Mouse (Mus musculus) liver, embryonic 14.5 days (tissue): ENCODE results near the gene Tex19.2.

Experiments used
- CTCF ChIP-seq: IDR thresholded peaks from 2 replicates; pipeline ENCODE4 v1.5.1; 2016; ENCODE audit warnings: antibody characterized with exemption, low read depth, control low read depth
- EP300 ChIP-seq: IDR thresholded peaks from 2 replicates; pipeline ENCODE4 v1.6.1; 2016; ENCODE audit warnings: antibody characterized with exemption, low read depth

DNA sequence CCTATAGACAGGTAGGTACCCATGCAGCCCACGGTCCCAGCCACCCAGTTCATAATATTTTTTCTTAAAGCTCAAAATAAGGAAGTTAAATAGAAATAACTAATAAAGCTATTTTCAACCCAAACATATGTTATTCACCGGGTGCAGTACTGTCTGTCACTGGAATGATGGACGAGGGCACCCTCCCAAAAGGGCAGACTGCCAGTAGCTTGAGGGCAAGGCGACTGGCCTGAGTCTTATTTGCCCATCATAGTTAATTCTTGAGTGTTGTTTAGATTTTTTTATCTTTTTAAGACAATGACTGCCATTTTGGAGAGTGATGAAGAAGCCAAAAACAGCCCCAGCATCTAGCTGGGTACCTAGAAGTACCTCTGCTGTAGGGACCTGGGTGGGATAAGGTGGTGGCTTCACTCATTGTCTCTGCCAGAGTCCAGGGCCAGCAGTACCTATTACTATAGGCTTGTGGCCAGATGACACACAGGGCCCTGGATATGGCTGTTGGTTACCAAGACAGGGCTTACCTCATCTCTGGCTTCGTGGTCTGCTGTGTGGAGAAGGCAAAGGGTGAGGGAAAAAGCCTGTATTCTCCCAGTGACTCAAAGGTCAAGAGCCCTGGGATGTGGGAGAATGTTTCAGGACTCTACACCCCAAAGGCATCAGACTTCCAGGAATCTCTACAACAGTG lies 6.2 kb downstream of the Tex19.2 start:
- TF ChIP-seq CTCF (no peak), EP300 (no peak)
